Mouse (Mus musculus) midbrain, embryonic 14.5 days (tissue): ENCODE measurements at regions not wholly inside any gene's neighbourhood (a gene's known extent, or its start where the extent isn't known, plus 50 kb on each side); places are given as distances from the start of the nearest gene placed in this dataset.
A peak's percentile ranks its signal among the peaks of the same experiment; 100 is the strongest.

Experiments used
- ATAC-seq: fragments of 200-750 bp; cut with Nextera tagmentation; 2 replicates; pipeline ENCODE4 v1.8.0; 2017; ENCODE audit warnings: moderate number of reproducible peaks, moderate library complexity; ENCODE audit not compliant: low FRiP score, low TSS enrichment
- DNase-seq: peaks from one replicate; pipeline ENCODE4 v3.0.0-alpha.2; 2015
- H3K27ac ChIP-seq: fragments of 300-500 bp; sonication (generic); replicated peaks from 2 replicates; pipeline ENCODE4 v1.5.1; 2014; ENCODE audit warnings: mild to moderate bottlenecking, low read depth, low read length, moderate library complexity
- H3K27me3 ChIP-seq: fragments of 300-500 bp; sonication (generic); 2 replicates; pipeline ENCODE4 v1.6.1; 2014; ENCODE audit warnings: low read length, control low read depth, mixed read lengths; ENCODE audit not compliant: control insufficient read depth, insufficient read depth
- H3K36me3 ChIP-seq: fragments of 300-500 bp; sonication (generic); 2 replicates; pipeline ENCODE4 v1.6.1; 2014; ENCODE audit warnings: low read length, control low read depth; ENCODE audit not compliant: control insufficient read depth, insufficient read depth
- H3K4me1 ChIP-seq: fragments of 300-500 bp; sonication (generic); 2 replicates; pipeline ENCODE4 v1.6.1; 2014; ENCODE audit warnings: mild to moderate bottlenecking, antibody characterized with exemption, low read length, control low read depth; ENCODE audit not compliant: control insufficient read depth, insufficient read depth
- H3K4me2 ChIP-seq: fragments of 300-500 bp; sonication (generic); 2 replicates; pipeline ENCODE4 v1.6.1; 2014; ENCODE audit warnings: mild to moderate bottlenecking, low read length, moderate library complexity
- H3K4me3 ChIP-seq: fragments of 300-500 bp; sonication (generic); replicated peaks from 2 replicates; pipeline ENCODE4 v1.5.1; 2014; ENCODE audit warnings: low read depth, low read length
- H3K9ac ChIP-seq: fragments of 300-500 bp; sonication (generic); replicated peaks from 2 replicates; pipeline ENCODE4 v1.6.1; 2014; ENCODE audit warnings: mild to moderate bottlenecking, low read length, moderate library complexity
- H3K9me3 ChIP-seq: fragments of 300-500 bp; sonication (generic); 2 replicates; pipeline ENCODE4 v1.6.1; 2016; ENCODE audit warnings: low read length, control low read depth, mixed read lengths; ENCODE audit not compliant: control insufficient read depth
- WGBS: fragments of 180-500 bp; shearing (Covaris S2); extraction: QIAGEN DNeasy Blood & Tissue Kit; methylation state at CpG from one replicate; pipeline ENCODE4 v1.1.7; 2014; 5-methylcytosine and 5-hydroxymethylcytosine counted together

DNA sequence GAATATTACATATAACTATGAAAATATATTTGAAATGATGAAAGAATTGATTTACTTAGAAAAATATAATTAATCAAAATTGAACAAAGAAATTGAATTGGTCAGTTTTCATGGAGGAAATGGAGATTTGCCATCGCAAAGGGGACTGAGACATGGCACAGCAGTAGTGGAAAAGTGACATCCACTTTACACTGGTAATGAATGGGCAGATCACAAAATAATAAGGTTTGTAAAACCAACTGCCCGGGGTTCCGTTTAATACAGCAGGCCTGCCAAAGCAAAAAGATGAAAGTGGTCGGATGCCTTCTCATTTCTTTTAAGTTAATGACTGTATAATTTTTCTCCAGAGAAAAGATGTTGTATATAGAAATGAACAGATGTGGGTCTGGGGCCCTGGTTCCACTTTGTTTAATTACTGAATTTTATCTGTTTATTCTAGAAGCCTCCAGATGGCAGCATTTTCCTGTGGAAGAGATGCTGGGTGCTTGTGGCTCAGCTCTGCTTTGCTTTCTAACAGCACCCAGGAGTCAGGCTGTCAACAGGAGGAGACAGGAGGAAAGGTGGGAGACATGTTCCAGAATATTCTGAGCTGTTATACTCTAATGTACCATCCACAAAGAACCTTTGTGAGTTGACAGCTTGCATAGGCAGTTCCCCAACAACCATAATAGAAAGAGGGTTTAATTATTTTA, 75.6 kb upstream of the Fbxl17 start:
- no peak for ATAC-seq
- H3K36me3 ChIP-seq: no peaks in the 10 kb centered on the region
- DNase-seq: peak; percentile 90
- H3K9me3 ChIP-seq: no peaks in the 10 kb centered on the region
- no peak overlapping the region for H3K4me2 ChIP-seq
- WGBS: 55% methylated on average over 4 of the region's 4 CpGs
- H3K27ac ChIP-seq: no peak overlapping the region
- no peak overlapping the region for H3K4me3 ChIP-seq
- H3K27me3 ChIP-seq: no peaks in the 10 kb centered on the region
- H3K9ac ChIP-seq: no peak overlapping the region
- H3K4me1 ChIP-seq: no peaks in the 10 kb centered on the region

DNA sequence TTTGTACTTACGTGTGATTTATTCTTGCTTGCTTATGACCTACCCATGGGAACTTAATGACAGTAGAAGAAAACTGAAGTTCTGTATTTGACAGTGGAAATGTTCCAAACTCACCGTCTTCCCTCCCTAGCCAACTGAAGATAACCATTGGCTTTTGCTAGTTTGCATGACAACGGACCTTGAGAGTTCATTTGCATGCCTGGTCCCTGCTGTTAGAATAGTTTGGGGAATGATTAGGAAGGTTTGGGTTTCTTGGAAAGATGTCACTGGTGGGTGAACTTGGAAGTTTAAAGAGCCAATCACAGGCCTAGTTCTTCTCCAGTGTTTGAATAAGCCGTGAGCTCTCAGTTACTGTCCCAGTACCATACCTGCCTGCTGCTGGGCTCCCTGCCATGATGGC, 83.1 kb upstream of the Fbxl17 start:
- DNase-seq (no peak), ATAC-seq (no peak)
- no peak overlapping the region for H3K4me2 ChIP-seq
- H3K9me3 ChIP-seq: no peaks in the 10 kb centered on the region
- 82% methylated on average over 4 of the region's 4 CpGs for WGBS
- H3K4me3 ChIP-seq: no peak overlapping the region
- H3K36me3 ChIP-seq: no peaks in the 10 kb centered on the region
- H3K9ac ChIP-seq: no peak overlapping the region
- no peaks in the 10 kb centered on the region for H3K4me1 ChIP-seq
- no peak overlapping the region for H3K27ac ChIP-seq
- H3K27me3 ChIP-seq: no peaks in the 10 kb centered on the region

DNA sequence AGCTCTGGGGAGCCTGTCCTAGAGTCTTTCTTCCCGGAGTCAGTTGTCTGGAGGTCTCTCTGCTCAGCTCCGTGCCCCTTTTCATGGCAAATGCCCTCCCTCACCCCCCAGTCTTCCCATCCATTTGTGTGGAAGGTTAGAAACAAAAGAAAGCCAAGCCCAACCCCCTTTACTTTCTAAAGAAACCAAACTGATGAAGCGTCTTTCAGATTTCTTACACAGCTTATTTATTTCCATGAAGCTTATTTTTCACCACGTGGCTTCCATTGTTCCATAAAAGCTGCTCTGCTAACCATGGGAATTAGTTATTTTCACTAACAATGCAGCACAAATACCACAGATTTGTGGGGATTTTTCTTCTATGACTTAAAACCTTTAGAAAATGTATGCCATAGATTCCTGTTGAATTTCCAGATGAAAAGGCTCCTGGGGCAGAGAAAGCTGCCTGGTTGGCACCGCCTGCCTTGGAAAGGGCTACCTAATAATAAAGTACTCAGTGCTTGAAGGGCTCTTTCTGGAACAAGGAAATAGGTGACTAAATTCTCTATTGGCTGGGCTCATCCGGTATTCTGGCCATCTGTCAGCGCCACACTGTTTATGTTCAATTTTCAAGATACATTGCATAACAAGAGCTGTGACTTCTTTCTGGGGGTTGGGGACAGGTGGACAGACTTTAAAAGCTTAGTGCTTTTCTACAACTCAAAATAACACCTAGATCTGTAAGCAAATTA, 107.4 kb upstream of the Fbxl17 start:
- no peaks in the 10 kb centered on the region for H3K9me3 ChIP-seq
- H3K4me2 ChIP-seq: no peak overlapping the region
- no peak overlapping the region for H3K27ac ChIP-seq
- no peaks in the 10 kb centered on the region for H3K4me1 ChIP-seq
- WGBS: 18% methylated on average over 7 of the region's 7 CpGs
- no peak overlapping the region for H3K9ac ChIP-seq
- ATAC-seq: no peak
- no peak overlapping the region for H3K4me3 ChIP-seq
- DNase-seq: peak; percentile 40
- H3K27me3 ChIP-seq: no peaks in the 10 kb centered on the region
- no peaks in the 10 kb centered on the region for H3K36me3 ChIP-seq

DNA sequence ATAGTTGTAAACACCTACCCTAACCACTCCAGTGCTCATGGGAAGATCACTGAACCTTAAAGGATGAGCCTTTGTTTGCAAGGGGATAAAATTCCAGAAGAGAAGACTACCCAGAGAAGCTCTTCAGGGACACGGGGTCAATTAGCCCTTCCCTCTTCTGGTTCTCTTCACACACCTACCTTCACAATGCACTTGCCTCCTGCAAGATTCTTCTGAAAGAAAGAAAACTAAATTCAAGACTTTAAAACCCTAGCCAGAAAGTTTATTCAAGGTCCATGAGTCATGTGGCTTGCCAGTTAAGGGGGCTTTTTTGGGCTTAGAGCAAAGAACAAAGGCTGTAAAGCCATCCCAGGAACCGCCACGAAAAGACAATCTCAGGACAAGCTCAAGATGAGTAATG, 122.9 kb upstream of the Fbxl17 start:
- no peak for ATAC-seq
- WGBS: 12% methylated on average over 3 of the region's 3 CpGs
- no peak for DNase-seq
- H3K27ac ChIP-seq: no peak overlapping the region
- H3K9ac ChIP-seq: no peak overlapping the region
- no peaks in the 10 kb centered on the region for H3K9me3 ChIP-seq
- no peaks in the 10 kb centered on the region for H3K36me3 ChIP-seq
- H3K27me3 ChIP-seq: no peaks in the 10 kb centered on the region
- no peaks in the 10 kb centered on the region for H3K4me1 ChIP-seq
- H3K4me3 ChIP-seq: no peak overlapping the region
- H3K4me2 ChIP-seq: no peak overlapping the region

DNA sequence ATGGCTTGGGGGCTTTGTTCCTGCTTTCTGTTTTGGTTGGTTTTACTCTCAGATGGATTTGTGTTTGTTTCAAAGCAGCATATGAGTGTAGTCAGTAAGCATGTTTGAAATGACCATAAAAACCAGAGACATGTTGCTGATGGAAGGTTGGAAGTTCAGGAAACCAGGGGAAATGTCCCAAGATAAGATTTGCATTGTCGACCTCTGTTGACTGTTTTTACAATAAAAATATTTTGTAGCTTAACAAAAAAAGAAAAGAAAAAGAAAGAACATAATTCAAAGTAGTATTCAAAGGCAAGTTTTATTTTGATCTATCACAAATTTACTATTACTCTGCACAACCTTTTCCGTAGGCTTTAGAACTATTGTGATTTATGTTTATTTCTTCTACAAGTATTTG, 137.8 kb upstream of the Fbxl17 start:
- DNase-seq (no peak), ATAC-seq (no peak)
- Histone ChIP-seq H3K4me1 (no peaks in the 10 kb centered on the region), H3K9ac (no peak overlapping the region), H3K27ac (no peak overlapping the region), H3K4me3 (no peak overlapping the region), H3K27me3 (no peaks in the 10 kb centered on the region), H3K9me3 (no peaks in the 10 kb centered on the region), H3K36me3 (no peaks in the 10 kb centered on the region), H3K4me2 (no peak overlapping the region)
- 90% methylated on average over 2 of the region's 2 CpGs for WGBS

DNA sequence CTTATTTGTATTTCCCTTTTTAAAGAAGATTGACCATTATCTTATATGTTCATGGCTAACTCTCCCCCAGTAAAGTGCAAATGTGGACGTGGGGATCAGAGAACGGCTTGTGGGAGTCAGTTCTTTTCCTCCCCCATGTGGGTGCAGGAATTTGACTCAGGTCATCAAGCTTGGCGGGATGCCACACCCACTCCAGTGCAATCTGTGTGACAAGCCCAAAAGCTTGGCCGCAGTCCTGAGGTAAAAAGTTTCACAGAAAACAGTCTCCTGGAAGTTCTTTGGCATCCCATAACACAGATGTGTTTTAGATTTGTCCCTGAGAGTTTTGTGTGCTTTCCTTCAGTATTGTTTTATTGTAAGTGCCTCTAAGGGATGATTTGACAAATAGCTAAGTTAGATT, 144.6 kb upstream of the Fbxl17 start:
- no peaks in the 10 kb centered on the region for H3K36me3 ChIP-seq
- DNase-seq (no peak), ATAC-seq (no peak)
- no peaks in the 10 kb centered on the region for H3K4me1 ChIP-seq
- H3K4me2 ChIP-seq: no peak overlapping the region
- WGBS: 90% methylated on average over 4 of the region's 4 CpGs
- H3K9ac ChIP-seq: no peak overlapping the region
- no peaks in the 10 kb centered on the region for H3K27me3 ChIP-seq
- H3K9me3 ChIP-seq: no peaks in the 10 kb centered on the region
- H3K4me3 ChIP-seq: no peak overlapping the region
- no peak overlapping the region for H3K27ac ChIP-seq

DNA sequence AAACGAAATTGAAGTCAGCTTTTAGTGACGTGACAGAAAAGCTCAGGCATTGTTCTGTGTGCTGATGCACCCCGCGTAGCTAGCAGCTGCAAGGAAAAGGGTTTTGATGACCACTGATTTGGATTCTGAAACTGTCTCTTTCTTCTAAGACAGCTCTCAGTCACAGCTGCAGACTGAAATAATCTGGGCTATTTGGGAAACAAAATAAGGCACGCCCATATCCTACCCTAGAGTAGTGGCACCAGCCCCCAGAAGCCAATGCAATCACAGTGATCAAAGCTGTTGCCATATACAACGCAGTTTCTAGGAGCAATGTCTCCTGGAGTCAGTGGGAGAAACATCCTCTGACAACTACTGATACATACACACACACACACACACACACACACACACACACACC, 157.9 kb upstream of the Fbxl17 start:
- DNase-seq (no peak), ATAC-seq (no peak)
- Histone ChIP-seq H3K36me3 (no peaks in the 10 kb centered on the region), H3K4me1 (no peaks in the 10 kb centered on the region), H3K4me2 (no peak overlapping the region), H3K9ac (no peak overlapping the region), H3K9me3 (no peaks in the 10 kb centered on the region), H3K4me3 (no peak overlapping the region), H3K27me3 (no peaks in the 10 kb centered on the region), H3K27ac (no peak overlapping the region)
- WGBS: 66% methylated on average over 6 of the region's 6 CpGs

DNA sequence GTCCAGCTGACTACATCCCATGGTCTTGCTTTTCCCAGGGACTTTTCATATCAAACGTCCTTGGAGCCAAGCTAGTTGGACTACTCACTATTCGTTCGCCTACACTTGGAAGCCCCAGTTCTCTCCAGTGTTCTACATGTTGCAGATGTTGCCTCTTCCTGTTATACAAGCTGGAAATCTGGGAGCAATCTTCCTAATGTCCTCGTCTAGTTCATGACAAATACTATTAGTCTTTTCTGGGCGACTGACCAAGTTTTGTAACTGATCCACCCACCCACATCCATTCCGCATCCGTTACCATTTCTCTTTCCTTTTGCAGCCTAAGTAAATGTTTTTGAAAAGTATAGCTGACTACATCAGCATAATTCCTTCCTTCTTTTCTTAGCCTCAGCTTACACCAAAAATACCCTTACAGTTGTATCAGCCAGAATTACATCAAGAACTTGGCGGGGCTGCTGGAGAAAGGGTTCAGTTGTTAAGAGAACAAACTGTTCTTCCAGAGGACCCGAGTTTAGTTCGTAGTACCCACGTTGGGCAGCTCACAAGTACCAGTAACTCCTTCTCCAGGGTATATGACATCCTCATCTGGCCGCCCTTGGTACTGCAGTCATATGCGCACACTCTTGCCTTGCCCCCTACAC, 161.1 kb upstream of the Fbxl17 start:
- DNase-seq (no peak), ATAC-seq (no peak)
- Histone ChIP-seq H3K4me1 (no peaks in the 10 kb centered on the region), H3K9ac (no peak overlapping the region), H3K36me3 (no peaks in the 10 kb centered on the region), H3K4me2 (no peak overlapping the region), H3K27me3 (no peaks in the 10 kb centered on the region), H3K9me3 (no peaks in the 10 kb centered on the region), H3K4me3 (no peak overlapping the region), H3K27ac (no peak overlapping the region)
- WGBS: 90% methylated on average over 13 of the region's 13 CpGs

DNA sequence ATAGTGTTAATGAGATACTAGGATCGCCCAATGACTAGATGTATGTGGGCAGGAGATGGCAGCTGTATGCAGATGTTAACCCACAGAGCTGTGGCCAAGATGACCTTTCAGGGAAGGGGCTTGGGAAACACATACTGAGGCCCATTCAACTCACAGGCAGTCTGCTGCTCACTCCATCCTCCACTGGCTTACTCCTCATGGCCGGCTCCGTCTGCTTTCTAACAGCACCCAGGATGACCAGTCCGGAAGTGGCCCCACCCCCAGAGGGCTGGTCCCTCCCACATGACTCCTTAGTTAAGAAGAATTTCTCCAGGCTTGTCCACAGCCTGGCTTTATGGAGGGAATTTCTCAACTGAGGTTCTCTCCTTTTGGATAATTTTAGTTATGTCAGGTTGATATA, 161.8 kb upstream of the Fbxl17 start:
- no peak overlapping the region for H3K9ac ChIP-seq
- no peaks in the 10 kb centered on the region for H3K4me1 ChIP-seq
- no peaks in the 10 kb centered on the region for H3K27me3 ChIP-seq
- 92% methylated on average over 4 of the region's 4 CpGs for WGBS
- H3K9me3 ChIP-seq: no peaks in the 10 kb centered on the region
- no peak overlapping the region for H3K4me2 ChIP-seq
- no peak overlapping the region for H3K27ac ChIP-seq
- no peaks in the 10 kb centered on the region for H3K36me3 ChIP-seq
- ATAC-seq (no peak), DNase-seq (no peak)
- no peak overlapping the region for H3K4me3 ChIP-seq
